Mouse (Mus musculus) megakaryocyte, embryonic 14.5 days (primary cell): Measurements from ENCODE around the gene Serinc5.

Experiments used
- FLI1 ChIP-seq: IDR thresholded peaks from 2 replicates; pipeline ENCODE4 v1.6.1; 2012; ENCODE audit warnings: low read length, inconsistent platforms, mixed read lengths
- GATA1 ChIP-seq: IDR thresholded peaks from 3 replicates; pipeline ENCODE4 v1.6.1; 2012; ENCODE audit warnings: mixed read lengths, low read length, inconsistent platforms, borderline replicate concordance

- TF ChIP-seq FLI1 (no peak), GATA1 (no peak)
These were observed 32.7 kb upstream of the Serinc5 start for GRCm38 (mm10) chr13:92578210-92578609.
